Mouse (Mus musculus): ENCODE measurements around the gene Rapgef6.
A peak's percentile ranks its signal among the peaks of the same experiment; 100 is the strongest.

The Rapgef6 gene

DNA sequence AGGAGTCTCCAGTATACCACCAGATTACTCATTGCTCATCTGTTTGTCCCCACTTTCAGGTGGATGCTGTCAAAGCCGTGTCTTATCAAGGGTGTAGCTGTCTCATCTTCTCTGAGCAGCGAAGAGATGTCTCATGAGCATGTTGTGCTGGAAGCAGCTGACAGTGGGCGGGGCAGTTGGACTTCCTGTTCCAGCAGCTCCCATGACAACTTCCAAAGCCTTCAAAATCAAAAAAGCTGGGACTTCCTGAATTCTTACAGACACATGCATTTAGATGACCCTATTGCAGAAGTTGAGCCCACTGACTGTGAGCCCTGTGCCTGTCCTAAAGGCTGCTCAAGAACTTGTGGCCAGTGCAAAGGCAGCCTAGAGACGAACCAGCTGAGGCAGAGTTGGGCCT is 168.5 kb downstream of the Rapgef6 start:
- DNase-seq (ENCODE audit: low read depth, low spot score) = no peak

- DNase-seq (ENCODE audit: low read depth, low spot score) = no peak
Observed at GRCm38 (mm10) chr11:54693696-54694095, 171.0 kb downstream of the Rapgef6 start.

GRCm38 (mm10) chr11:54694291-54694690 is 171.6 kb downstream of the Rapgef6 start:
- no peak for DNase-seq (ENCODE audit: low read depth, low spot score)

GRCm38 (mm10) chr11:54695951-54696350 is 173.3 kb downstream of the Rapgef6 start:
- no peak for DNase-seq (ENCODE audit: low read depth, low spot score)

- DNase-seq (ENCODE audit: low read depth, low spot score) = no peak
Observed at GRCm38 (mm10) chr11:54697611-54698010, 175.0 kb downstream of the Rapgef6 start.

- no peak for DNase-seq (ENCODE audit: low read depth, low spot score)
Observed at GRCm38 (mm10) chr11:54698636-54699035, 176.0 kb downstream of the Rapgef6 start.

- peak; percentile 45 for DNase-seq (ENCODE audit: low read depth, low spot score)
Observed at GRCm38 (mm10) chr11:54699972-54700371, 177.3 kb downstream of the Rapgef6 start.

- DNase-seq (ENCODE audit: low read depth, low spot score) = no peak
Observed at GRCm38 (mm10) chr11:54701848-54702247, 179.2 kb downstream of the Rapgef6 start.

DNA sequence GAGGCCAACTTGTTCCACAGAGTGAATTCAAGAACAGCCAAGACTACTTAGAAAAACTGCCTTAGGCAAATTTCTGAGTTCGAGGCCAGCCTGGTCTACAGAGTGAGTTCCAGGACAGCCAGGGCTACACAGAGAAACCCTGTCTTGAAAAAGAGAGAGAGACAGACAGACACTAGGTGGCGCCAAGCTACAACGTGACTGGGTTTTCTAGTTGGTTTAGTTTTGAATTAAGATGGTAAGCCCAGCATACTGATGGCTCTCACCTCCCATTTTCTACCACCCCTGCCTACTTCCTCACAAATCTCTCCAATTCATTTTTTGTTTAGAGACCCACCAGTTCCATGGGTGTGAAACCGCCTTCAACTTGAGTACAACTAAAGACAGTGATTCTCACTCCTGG is 180.7 kb downstream of the Rapgef6 start:
- peak; percentile 89 for DNase-seq (ENCODE audit: low read depth, low spot score)

GRCm38 (mm10) chr11:54708153-54708552 is 185.5 kb downstream of the Rapgef6 start:
- peak; percentile 52 for DNase-seq (ENCODE audit: low read depth, low spot score)

DNA sequence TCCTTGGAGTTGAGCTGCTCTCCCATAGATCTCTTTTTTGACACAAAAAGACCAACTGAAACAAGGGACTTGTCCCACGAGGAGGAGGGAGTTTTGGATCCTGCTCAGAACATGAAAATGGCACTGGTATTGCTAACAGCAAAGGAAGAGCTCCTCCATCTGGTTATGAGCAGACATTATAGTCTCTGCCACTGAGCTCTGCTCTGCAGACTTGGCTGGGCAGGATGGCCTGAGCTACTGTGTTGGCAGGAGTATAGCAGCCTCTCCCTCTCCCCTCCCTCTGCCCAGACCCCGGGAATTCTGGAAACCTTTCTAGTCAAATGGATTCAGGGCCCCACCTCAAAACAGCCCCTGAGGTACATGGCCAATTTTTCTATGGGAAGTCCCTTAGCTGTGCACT is 187.0 kb downstream of the Rapgef6 start:
- no peak for DNase-seq (ENCODE audit: low read depth, low spot score)

GRCm38 (mm10) chr11:54710512-54711293 is 188.1 kb downstream of the Rapgef6 start:
- DNase-seq (ENCODE audit: low read depth, low spot score) = peak; percentile 30

- no peak for DNase-seq (ENCODE audit: low read depth, low spot score)
Observed at GRCm38 (mm10) chr11:54712849-54713248, 190.2 kb downstream of the Rapgef6 start.

DNA sequence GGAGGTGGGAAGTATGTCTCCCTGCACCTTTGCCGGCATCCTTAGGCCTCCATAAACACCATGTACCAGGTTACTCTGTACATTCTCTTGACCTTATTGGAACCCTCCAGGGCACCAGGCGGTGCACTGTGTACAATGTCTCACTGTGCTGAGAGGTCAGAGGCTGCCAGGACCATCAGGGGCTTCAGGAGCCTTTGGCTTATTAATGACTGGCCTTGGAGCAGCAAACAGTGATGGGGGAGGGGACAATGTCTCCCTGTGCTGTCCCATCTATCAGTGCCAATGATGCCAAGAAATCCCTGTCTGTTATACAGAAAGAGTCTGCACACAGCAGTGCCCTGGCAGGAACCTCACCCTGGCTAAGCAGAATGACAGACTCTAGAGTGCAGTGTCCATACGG is 195.2 kb downstream of the Rapgef6 start:
- no peak for DNase-seq (ENCODE audit: low read depth, low spot score)

- DNase-seq (ENCODE audit: low read depth, low spot score) = no peak
Observed at GRCm38 (mm10) chr11:54718601-54719000, 196.0 kb downstream of the Rapgef6 start.

- DNase-seq (ENCODE audit: low read depth, low spot score) = no peak
Observed at GRCm38 (mm10) chr11:54722057-54722456, 199.4 kb downstream of the Rapgef6 start.

- DNase-seq (ENCODE audit: low read depth, low spot score) = no peak
Observed at GRCm38 (mm10) chr11:54724353-54725034, 201.8 kb downstream of the Rapgef6 start.

- DNase-seq (ENCODE audit: low read depth, low spot score) = peak; percentile 58
Observed at GRCm38 (mm10) chr11:54726571-54727062, 204.0 kb downstream of the Rapgef6 start.

- DNase-seq (ENCODE audit: low read depth, low spot score) = peak; percentile 86
Observed at GRCm38 (mm10) chr11:54727327-54727901, 204.8 kb downstream of the Rapgef6 start.

DNA sequence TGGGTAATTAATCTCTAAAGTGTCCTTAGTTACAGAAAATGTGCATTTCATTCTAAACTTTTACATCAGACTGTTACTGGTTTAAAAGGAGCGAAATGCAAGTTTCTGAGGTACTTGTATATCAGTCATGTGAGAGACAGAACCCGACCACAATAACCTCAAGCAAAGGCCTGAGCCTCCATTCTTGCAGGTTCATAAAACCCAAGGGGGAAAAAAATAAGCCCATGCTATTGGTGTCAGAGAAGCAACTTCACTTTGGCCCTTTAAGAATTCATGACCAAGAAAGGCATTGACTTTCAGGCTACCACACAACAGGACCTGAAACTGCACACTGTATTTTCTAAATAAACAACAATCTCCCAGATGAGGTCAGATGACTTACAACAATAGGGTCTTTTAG is 205.7 kb downstream of the Rapgef6 start:
- DNase-seq (ENCODE audit: low read depth, low spot score) = peak; percentile 64

- no peak for DNase-seq (ENCODE audit: low read depth, low spot score)
Observed at GRCm38 (mm10) chr11:54729311-54729710, 206.7 kb downstream of the Rapgef6 start.

GRCm38 (mm10) chr11:54730931-54731330 is 208.3 kb downstream of the Rapgef6 start:
- DNase-seq (ENCODE audit: low read depth, low spot score) = no peak
